Mouse (Mus musculus) CH12.LX (cell line): Measurements from ENCODE around the gene Kpna7.

ENCODE experiments used
- CTCF ChIP-seq, 2 experiments: IDR thresholded peaks in 1 of 2; conservative IDR thresholded peaks in 1 of 2; 2 replicates each; pipeline ENCODE4 v1.5.1; 2011 to 2012; ENCODE audit warnings: low read depth in 2 of 2, low read length in 2 of 2, improper control_type of control experiment in 1 of 2, inconsistent platforms in 1 of 2, mild to moderate bottlenecking in 1 of 2, moderate library complexity in 1 of 2
- EP300 ChIP-seq: IDR thresholded peaks from 2 replicates; pipeline ENCODE4 v1.6.1; 2011; ENCODE audit warnings: low read length, improper control_type of control experiment
- JUND ChIP-seq: conservative IDR thresholded peaks from 2 replicates; pipeline ENCODE4 v1.6.1; 2011; ENCODE audit warnings: low read depth, low read length, improper control_type of control experiment
- MEF2A ChIP-seq: IDR thresholded peaks from 2 replicates; pipeline ENCODE4 v1.6.1; 2014; ENCODE audit warnings: low read depth, mild to moderate bottlenecking, inconsistent platforms, low read length, improper control_type of control experiment, borderline replicate concordance
- MYC ChIP-seq: IDR thresholded peaks from 2 replicates; pipeline ENCODE4 v1.6.1; 2011; ENCODE audit warnings: low read depth, mild to moderate bottlenecking, improper control_type of control experiment, low read length
- POLR2A ChIP-seq: IDR thresholded peaks from 2 replicates; pipeline ENCODE4 v1.6.1; 2011; ENCODE audit warnings: low read depth, mild to moderate bottlenecking, improper control_type of control experiment, low read length
- POLR2AphosphoS2 ChIP-seq: IDR thresholded peaks from 2 replicates; pipeline ENCODE4 v1.6.1; 2011; ENCODE audit warnings: low read depth, low read length, improper control_type of control experiment
- UBTF ChIP-seq: IDR thresholded peaks from 2 replicates; pipeline ENCODE4 v1.6.1; 2012; ENCODE audit warnings: low read depth, mild to moderate bottlenecking, inconsistent platforms, low read length, improper control_type of control experiment, moderate library complexity
- ZC3H11A ChIP-seq: IDR thresholded peaks from 2 replicates; pipeline ENCODE4 v1.6.1; 2012; ENCODE audit warnings: low read depth, mild to moderate bottlenecking, inconsistent platforms, low read length, improper control_type of control experiment
- ZKSCAN1 ChIP-seq: IDR thresholded peaks from 2 replicates; pipeline ENCODE4 v1.6.1; 2012; ENCODE audit warnings: low read depth, inconsistent platforms, low read length, improper control_type of control experiment, borderline replicate concordance
- ZNF384 ChIP-seq: IDR thresholded peaks from 2 replicates; pipeline ENCODE4 v1.6.1; 2012; ENCODE audit warnings: low read depth, low read length, improper control_type of control experiment, inconsistent platforms

- TF ChIP-seq MEF2A, result no peak
- 0 out of 2 replicates have a peak, but pooled peaks have one; percentile 60 for TF ChIP-seq MYC
- TF ChIP-seq ZC3H11A, result no peak
- no peak for TF ChIP-seq UBTF
- no peak for TF ChIP-seq EP300
- no peak for TF ChIP-seq POLR2AphosphoS2
- TF ChIP-seq POLR2A, result no peak
- no peak for TF ChIP-seq ZKSCAN1
- no peak for TF ChIP-seq ZNF384
- TF ChIP-seq CTCF (conservative IDR thresholded peaks at IDR 0.05 in 1 of 2, IDR thresholded peaks at IDR 0.05 in 1 of 2; ENCODE audit: low read depth in 2 of 2, low read length in 2 of 2), result peak in 1 of 2 experiments; percentile 69; a peak in 3 of 4 replicates
- peak; percentile 44; the same call in 1 of the 2 replicates for TF ChIP-seq JUND
Measured at GRCm38 (mm10) chr5:144988340-144989060, 95.3 kb downstream of the Kpna7 start.
